Mouse (Mus musculus): ENCODE results near the gene Ndrg2. TPM values are rescaled to one million over a fixed set of nuclear protein-coding genes. Genes with fewer than 3 reads are reported as not detected.
"Not testable (repeated sequence)": the region's sequence is repeated elsewhere in the genome, so short reads cannot be mapped to it uniquely, and the experiment has no call there.

The Ndrg2 gene
- 100 to 1,000 TPM; 894 to 934 TPM for total RNA-seq (2021)
- long read RNA-seq, experiment 1, transcript Ndrg2-201 (16 exons, 2,099 nt), result minor isoform, 116 of 851 reads
- long read RNA-seq, experiment 1, transcript Ndrg2-202 (15 exons, 2,103 nt), result major isoform, 343 of 851 reads
- long read RNA-seq, experiment 1, partial matches to known transcripts, result 145 of 851 reads
- long read RNA-seq, experiment 1, other reads (novel, unspliced or antisense), result 247 of 851 reads
- long read RNA-seq, experiment 2, transcript Ndrg2-201 (16 exons, 2,099 nt), result minor isoform, 163 of 1,144 reads
- long read RNA-seq, experiment 2, transcript Ndrg2-202 (15 exons, 2,103 nt), result major isoform, 457 of 1,144 reads
- long read RNA-seq, experiment 2, partial matches to known transcripts, result 125 of 1,144 reads
- long read RNA-seq, experiment 2, other reads (novel, unspliced or antisense), result 399 of 1,144 reads

DNA sequence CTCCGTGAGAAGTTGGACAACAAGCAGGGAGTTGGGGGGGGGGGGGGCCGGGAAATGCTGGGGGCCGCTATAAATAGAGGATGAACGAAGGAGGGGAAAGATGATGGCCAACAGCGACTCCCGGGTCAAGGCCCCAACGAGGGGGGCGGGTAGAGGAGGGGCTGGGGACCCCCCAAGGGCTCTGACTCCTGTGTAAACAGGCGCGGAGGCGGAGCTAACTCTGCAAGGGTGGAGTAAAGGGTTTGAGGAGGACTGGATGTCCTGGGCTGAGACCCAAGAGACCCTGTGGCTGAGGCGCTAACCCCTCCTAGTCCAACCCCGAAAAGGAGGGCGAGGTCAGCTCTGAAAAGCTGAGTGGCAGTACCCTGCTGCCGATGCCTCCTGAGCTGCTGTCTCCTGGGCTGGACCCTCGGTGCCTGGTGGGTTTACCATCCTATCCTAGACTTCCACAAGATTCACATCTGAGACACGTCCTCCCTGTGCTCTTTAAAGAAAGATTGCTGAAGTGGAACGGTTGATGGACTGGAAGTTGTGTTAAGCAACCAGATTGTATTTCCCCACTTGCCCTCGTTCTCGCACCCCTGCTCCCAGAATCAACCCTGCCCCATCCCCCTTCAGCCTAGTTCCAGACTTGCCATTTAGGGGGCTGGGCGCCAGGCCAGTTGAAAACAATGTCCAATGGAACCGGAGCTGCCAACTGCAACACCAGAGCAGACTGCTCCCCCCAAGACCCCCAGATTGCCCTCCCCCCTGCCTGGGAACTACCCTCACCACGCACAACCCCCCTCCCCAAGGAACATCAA is at the start of gene Ndrg2:
Ndrg2 (minus strand) TSS at position 199 of the 803 bp plus-strand sequence.
- TF ChIP-seq CTCF (conservative IDR thresholded peaks at IDR 0.05), result no peak
- Histone ChIP-seq H3K4me3 (peak within 1 kb of the TSS; percentile 78), H3K27ac (peak within 1 kb of the TSS; percentile 97)
- peak; percentile 72 to 81 for DNase-seq (ENCODE audit: low spot score in 2 of 2)

DNA sequence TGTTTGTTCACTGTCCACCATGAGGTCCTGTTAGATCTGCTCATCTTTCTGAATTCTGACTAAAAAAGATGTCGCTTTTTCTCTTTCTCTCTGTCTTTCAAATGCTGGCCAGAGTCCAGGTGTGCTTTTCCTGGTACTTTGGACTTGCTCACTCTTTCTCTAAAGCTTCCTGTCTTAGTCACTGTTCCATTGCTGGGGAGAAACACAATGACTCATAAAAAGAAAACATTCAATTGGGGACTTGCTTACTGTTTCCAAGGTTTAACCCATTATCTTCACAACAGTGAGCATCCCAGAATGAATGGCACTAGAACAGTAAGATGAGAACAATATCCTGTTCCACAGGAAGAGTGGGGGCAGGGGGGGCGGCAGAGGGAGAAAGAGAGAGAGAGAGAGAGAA is 46.4 kb upstream of the Ndrg2 start:
- H3K4me3 ChIP-seq, result no peak overlapping the region
- no peak for TF ChIP-seq CTCF (conservative IDR thresholded peaks at IDR 0.05)
- no peak overlapping the region for H3K27ac ChIP-seq
- no peak for DNase-seq (ENCODE audit: low spot score in 2 of 2)

DNA sequence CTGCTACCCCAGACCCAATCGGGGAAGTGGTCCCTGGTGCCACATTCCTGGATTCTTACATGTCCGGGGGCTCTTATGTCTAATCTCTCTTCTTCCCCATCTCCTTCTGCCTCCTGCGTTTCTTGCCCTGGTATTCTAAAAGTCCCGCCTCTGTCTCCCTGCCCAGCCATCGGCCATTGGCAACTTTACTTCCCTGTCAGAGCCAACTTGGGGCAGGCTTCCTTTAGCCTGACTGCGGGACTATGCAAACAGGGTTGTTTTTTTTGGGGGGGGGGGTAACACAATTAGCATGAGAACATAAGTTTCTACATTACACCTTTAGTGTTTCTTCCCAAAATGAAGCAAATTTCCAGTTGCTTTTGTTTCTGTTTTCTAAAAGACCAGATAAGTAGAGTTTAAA is 29.4 kb upstream of the Ndrg2 start:
- no peak for TF ChIP-seq CTCF (conservative IDR thresholded peaks at IDR 0.05)
- DNase-seq (ENCODE audit: low spot score in 2 of 2), result no peak
- Histone ChIP-seq H3K4me3 (no peak overlapping the region), H3K27ac (no peak overlapping the region)

DNA sequence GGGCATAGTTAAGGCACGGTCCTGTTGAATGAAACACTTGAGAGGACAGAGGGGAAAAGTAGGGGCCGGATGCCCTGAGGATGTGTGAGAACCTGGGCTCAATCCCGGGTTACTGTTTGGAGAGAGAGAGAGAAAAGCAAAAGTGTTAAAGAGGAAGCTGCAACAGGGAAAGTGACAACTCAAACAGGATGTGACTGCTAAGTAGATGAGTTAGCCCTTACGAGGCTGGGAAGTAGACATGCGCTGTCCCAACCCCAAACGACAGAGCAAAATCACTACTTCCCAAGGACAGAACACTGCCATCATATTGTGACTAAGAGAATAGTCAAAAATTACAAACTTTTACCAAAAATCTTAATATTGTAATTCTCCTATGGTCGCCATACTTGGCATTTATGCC is 28.3 kb upstream of the Ndrg2 start:
- TF ChIP-seq CTCF (conservative IDR thresholded peaks at IDR 0.05), result no peak
- Histone ChIP-seq H3K27ac (no peak overlapping the region), H3K4me3 (no peak overlapping the region)
- DNase-seq (ENCODE audit: low spot score in 2 of 2), result no peak

DNA sequence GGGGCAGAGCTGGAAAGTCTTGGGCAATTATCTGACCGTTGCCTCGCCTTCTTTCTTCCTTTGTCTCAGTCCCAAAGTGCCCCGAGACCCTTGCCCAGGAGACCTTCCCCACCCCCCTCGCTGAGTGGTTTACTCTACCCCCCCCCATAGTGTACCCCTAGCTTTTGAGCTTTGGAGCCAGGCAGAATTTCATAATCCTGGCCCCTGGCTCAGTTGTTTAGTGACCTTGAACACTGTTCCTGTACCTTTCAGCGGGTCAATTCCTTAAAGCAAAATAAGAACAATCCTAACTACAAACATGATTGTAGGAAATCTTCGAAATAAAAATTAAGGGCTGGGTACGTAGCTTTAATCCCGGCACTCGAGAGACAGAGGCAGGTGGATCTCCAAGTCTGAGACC is 27.6 kb upstream of the Ndrg2 start:
- DNase-seq (ENCODE audit: low spot score in 2 of 2), result no peak
- H3K27ac ChIP-seq, result no peak overlapping the region
- TF ChIP-seq CTCF (conservative IDR thresholded peaks at IDR 0.05), result no peak
- no peak overlapping the region for H3K4me3 ChIP-seq

DNA sequence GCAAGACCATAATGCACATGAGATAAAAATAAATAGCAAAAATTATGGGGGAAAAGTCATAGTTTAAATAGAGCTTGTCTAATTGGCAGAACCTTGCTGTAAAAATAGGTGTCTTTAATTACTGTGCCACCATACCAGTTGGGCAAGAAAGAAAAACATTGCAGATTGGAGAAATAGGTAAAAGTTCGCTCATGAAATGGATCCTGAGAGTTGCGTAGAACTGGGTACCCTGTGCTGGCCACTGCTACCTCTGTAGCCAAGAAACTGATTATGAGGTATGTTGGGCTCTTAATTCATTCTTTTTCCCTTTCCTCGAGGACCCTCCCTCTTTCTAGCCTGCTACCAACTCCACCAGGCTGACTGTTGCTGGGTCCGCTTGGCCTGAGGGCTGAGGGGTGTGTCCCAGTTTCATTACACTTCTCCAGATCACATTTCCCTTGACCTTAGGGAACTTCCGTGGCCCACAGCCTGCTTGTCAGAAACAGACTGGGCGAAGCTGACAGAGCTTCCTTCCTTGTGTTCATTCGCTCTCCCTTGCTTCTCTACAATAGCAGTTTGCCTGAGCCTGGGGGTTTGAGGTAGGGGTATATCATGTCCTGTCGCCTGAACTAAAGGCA is 27.1 kb upstream of the Ndrg2 start:
- Histone ChIP-seq H3K27ac (no peak overlapping the region), H3K4me3 (no peak overlapping the region)
- no peak for DNase-seq (ENCODE audit: low spot score in 2 of 2)
- TF ChIP-seq CTCF (conservative IDR thresholded peaks at IDR 0.05), result no peak

DNA sequence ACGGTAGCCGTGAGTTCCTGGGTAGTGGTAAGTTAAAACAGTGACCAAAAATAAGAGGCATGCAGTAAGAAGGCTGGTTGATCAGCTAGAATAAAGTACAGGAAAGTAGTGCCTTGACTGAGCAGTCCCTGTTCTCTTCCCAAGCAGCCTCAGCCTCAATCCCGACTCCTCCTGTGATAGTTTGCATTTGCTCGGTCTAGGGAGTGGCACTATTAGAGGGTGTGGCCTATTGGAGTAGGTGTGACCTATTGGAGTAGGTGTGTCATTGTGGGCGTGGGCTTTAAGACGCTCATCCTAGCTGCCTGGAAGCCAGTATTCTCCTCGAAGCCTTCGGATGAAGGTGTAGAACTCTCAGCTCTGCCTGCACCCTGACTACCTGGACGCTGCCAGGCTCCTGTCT is 25.0 kb upstream of the Ndrg2 start:
- TF ChIP-seq CTCF (conservative IDR thresholded peaks at IDR 0.05), result no peak
- DNase-seq (ENCODE audit: low spot score in 2 of 2), result no peak
- H3K4me3 ChIP-seq, result no peak overlapping the region
- H3K27ac ChIP-seq, result no peak overlapping the region

DNA sequence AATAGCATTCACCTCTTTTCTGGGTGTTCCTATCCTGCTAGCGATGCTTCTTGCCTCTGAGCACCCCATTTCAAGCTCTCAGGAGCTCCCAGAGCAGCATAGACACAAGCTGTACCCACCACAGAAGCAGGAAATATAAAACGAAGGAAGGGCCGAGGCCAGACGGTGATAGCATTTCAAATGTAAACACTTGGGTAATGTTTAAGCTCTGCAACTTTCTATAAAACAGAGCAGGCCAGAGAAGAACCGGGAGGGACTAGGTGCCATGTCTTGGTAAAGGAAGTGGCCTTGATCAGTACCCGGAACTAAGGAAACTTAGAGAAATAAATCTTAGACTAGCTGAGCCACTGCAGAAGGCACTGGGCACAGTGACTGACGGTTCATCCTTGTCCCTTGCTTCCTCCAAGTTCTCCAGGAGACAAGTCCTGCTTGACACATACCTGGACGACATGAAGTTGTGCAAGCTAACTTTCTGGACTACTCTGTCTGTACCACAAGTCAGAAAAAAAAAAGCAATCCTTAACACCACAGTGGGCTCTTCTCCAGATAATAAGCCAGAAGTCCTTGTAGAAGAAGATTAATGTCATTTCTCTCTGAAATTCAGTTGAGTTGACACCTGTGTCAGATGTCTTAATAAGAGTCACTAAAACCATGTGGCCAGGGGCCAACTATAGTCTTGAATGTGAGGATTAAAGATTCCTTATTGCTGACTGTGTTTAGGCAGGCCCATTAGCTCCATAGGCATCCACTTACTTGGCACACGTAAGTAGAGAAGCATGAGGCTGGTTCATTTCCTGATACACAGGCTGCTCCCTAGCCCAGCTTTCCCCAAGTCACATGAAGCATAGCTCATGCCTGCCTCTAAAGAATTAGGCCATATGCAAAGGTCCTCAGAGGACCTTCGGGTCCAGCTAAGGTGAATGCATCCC is 18.4 kb upstream of the Ndrg2 start:
- no peak for TF ChIP-seq CTCF (conservative IDR thresholded peaks at IDR 0.05)
- H3K4me3 ChIP-seq, result no peak overlapping the region
- DNase-seq (ENCODE audit: low spot score in 2 of 2), result no peak
- no peak overlapping the region for H3K27ac ChIP-seq

DNA sequence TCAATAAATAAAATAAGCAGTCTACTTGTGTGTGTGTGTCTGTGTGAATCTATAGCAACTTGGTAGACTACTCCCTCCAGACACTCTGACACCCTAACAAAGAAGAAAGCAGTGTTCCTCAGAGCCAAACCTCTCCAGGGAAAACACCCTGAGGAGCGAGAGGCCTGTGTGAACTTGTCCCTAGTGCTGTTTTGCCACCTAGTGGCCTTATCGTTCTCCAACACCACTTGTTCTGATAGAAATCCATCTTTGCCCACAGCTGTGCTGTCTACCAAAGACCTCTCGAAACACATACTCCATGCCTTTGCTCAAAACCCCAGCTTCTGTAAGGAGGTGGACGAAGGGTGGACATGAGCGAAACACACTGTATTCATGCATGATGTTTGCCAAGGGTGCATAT is 16.9 kb upstream of the Ndrg2 start:
- peak; percentile 87 for TF ChIP-seq CTCF (conservative IDR thresholded peaks at IDR 0.05)
- Histone ChIP-seq H3K27ac (peak overlapping the region; percentile 89), H3K4me3 (no peak overlapping the region)
- DNase-seq (ENCODE audit: low spot score in 2 of 2), result peak; percentile 66 to 72

DNA sequence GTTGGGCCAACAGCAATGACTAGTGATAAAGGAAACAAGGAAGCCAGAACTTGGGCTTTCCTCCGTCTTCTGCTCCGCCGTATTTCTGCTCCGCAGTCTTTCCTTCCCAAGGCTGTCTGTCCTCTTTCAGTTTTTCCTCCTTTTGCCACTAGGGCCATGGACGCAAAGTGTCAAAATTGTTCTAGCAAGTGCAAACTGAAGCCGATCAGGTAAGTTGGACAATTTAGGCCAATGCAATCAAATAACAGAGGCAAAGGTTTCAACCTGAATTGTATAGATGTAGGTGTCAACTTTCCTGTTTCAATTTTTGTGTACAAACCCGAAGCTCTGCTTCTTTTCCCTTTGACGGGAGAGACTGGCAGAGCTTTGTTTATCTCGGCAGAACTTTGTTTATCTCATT is 16.0 kb upstream of the Ndrg2 start:
- DNase-seq (ENCODE audit: low spot score in 2 of 2), result no peak
- H3K27ac ChIP-seq, result peak overlapping the region; percentile 89
- H3K4me3 ChIP-seq, result no peak overlapping the region; the same call in 1 of the 2 replicates
- TF ChIP-seq CTCF (conservative IDR thresholded peaks at IDR 0.05), result peak; percentile 51

DNA sequence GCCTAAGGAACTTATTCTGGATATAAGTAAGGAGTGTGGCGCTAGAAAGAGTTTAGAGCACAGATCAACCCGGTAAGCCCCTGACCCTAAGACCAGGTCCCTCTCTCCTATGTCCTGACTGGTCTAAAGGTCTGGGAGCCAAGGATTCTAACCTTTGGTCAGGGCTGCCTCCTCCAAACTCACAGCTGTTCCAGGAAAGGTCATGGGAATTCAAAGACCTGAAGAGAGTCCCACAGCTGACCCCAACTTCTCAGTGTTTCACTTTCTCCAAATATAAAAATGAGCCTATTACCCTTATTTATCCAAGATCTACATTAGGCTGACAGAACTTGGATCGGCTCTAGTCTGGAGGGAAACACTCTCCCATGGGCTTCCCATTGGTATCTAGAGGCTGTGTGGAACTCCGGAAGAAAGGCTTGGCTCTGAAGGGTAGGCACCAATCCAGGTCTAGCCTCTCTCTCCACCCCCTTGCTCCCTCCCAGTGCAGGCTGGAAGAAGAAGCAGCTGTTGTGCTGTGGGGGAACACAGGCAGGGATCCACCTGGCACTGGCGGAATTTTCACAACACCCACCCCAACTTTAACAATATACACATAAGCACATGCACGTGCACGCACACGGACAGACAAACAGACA is 15.5 kb upstream of the Ndrg2 start:
- Histone ChIP-seq H3K4me3 (no peak overlapping the region; the same call in 1 of the 2 replicates), H3K27ac (peak overlapping the region; percentile 89)
- DNase-seq (ENCODE audit: low spot score in 2 of 2), result peak; percentile 64 to 73
- TF ChIP-seq CTCF (conservative IDR thresholded peaks at IDR 0.05), result no peak

DNA sequence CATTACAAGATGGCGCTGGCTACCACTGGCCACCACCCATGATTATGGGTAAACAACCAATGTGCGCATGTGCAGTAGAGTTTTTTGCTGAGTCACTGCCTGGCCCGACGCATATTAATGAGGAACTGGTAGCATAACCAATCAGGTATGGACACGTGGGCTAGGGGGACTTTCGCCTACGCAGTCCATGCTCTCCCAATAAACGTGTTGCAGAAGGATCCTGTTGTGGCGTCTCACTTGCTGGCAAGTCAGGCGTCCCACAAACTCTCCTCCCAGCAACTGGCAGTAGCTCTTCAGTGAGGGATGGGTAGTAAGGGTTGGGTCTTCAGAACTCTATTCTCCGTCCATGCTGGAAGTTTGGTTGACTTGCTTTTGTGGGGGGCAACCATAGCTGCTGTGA is 13.0 kb upstream of the Ndrg2 start:
- H3K27ac ChIP-seq; DNase-seq (ENCODE audit: low spot score in 2 of 2); H3K4me3 ChIP-seq: not testable (repeated sequence)

Measured in layer of hippocampus, adult 2 months (tissue).